Mouse (Mus musculus) limb, embryonic 12.5 days (tissue): ENCODE data around the gene Ppil6. TPM values are rescaled to one million over a fixed set of nuclear protein-coding genes. Genes with fewer than 3 reads are reported as not detected.

ENCODE experiments used
- ATAC-seq: fragments of 200-750 bp; cut with Nextera tagmentation; 2 replicates; pipeline ENCODE4 v1.8.0; 2017; ENCODE audit warnings: low read depth, moderate TSS enrichment; ENCODE audit not compliant: insufficient number of reproducible peaks, insufficient read depth, low FRiP score, low TSS enrichment
- H3K27ac ChIP-seq: fragments of 300-500 bp; sonication (generic); 2 replicates; pipeline ENCODE4 v1.5.1; 2016; ENCODE audit warnings: mild to moderate bottlenecking, moderate library complexity
- H3K27me3 ChIP-seq: fragments of 300-500 bp; sonication (generic); 2 replicates; pipeline ENCODE4 v1.6.1; 2016; ENCODE audit warnings: mild to moderate bottlenecking, moderate library complexity
- H3K36me3 ChIP-seq: fragments of 300-500 bp; sonication (generic); 2 replicates; pipeline ENCODE4 v1.6.1; 2016; ENCODE audit warnings: mild to moderate bottlenecking, moderate library complexity
- H3K4me1 ChIP-seq: fragments of 300-500 bp; sonication (generic); replicated peaks from 2 replicates; pipeline ENCODE4 v1.6.1; 2016
- H3K4me2 ChIP-seq: fragments of 300-500 bp; sonication (generic); 2 replicates; pipeline ENCODE4 v1.6.1; 2016; ENCODE audit warnings: mild to moderate bottlenecking, moderate library complexity
- H3K4me3 ChIP-seq: fragments of 300-500 bp; sonication (generic); replicated peaks from 2 replicates; pipeline ENCODE4 v1.5.1; 2016; ENCODE audit warnings: mild to moderate bottlenecking
- H3K9ac ChIP-seq: fragments of 300-500 bp; sonication (generic); replicated peaks from 2 replicates; pipeline ENCODE4 v1.6.1; 2016; ENCODE audit warnings: mild to moderate bottlenecking, moderate library complexity
- H3K9me3 ChIP-seq: fragments of 300-500 bp; sonication (generic); 2 replicates; pipeline ENCODE4 v1.6.1; 2016; ENCODE audit warnings: mild to moderate bottlenecking, moderate library complexity
- WGBS: fragments of 180-500 bp; shearing (Covaris S2); methylation state at CpG from one replicate; pipeline ENCODE4 v1.1.7; 2016; 5-methylcytosine and 5-hydroxymethylcytosine counted together
- polyA plus RNA-seq: library from polyadenylated mRNA; unstranded; fragments of >200 nt; fragmentation: Nextera tagmentation; extraction: Ambion mirVana; gene quantifications from 2 replicates; pipeline ENCODE4 v1.2.1, GENCODE M21; 2016

The Ppil6 gene
- polyA plus RNA-seq, 1 experiment from 2014 or later: 0.60 TPM

- H3K36me3 ChIP-seq: peaks cover 73% of the 10 kb centered on the region
- H3K4me1 ChIP-seq: no peaks in the 10 kb centered on the region
- no peaks in the 10 kb centered on the region for H3K9me3 ChIP-seq
- H3K27me3 ChIP-seq: no peaks in the 10 kb centered on the region
- H3K9ac ChIP-seq: no peak overlapping the region
- no peak overlapping the region for H3K27ac ChIP-seq
- WGBS: 96% methylated on average over 2 of the region's 2 CpGs
- no peak overlapping the region for H3K4me2 ChIP-seq
- ATAC-seq: no peak
- H3K4me3 ChIP-seq: no peak overlapping the region
Observed at GRCm38 (mm10) chr10:41535991-41536390, 45.8 kb downstream of the Ppil6 start.

- WGBS: 83% methylated on average over 1 of the region's 1 CpGs
- Histone ChIP-seq H3K9me3 (no peaks in the 10 kb centered on the region), H3K4me3 (no peak overlapping the region), H3K36me3 (peaks cover 66% of the 10 kb centered on the region), H3K27me3 (no peaks in the 10 kb centered on the region), H3K4me1 (no peaks in the 10 kb centered on the region), H3K4me2 (no peak overlapping the region), H3K27ac (no peak overlapping the region), H3K9ac (no peak overlapping the region)
- ATAC-seq: no peak
Observed at GRCm38 (mm10) chr10:41536714-41537113, 46.5 kb downstream of the Ppil6 start.

GRCm38 (mm10) chr10:41537226-41537982, 47.2 kb downstream of the Ppil6 start:
- no peaks in the 10 kb centered on the region for H3K27me3 ChIP-seq
- H3K9me3 ChIP-seq: no peaks in the 10 kb centered on the region
- 84% methylated on average over 4 of the region's 4 CpGs for WGBS
- H3K4me1 ChIP-seq: no peaks in the 10 kb centered on the region
- H3K36me3 ChIP-seq: peaks cover 61% of the 10 kb centered on the region
- ATAC-seq: no peak
- H3K9ac ChIP-seq: no peak overlapping the region
- no peak overlapping the region for H3K4me3 ChIP-seq
- H3K27ac ChIP-seq: no peak overlapping the region
- H3K4me2 ChIP-seq: no peak overlapping the region

GRCm38 (mm10) chr10:41537983-41538330, 47.7 kb downstream of the Ppil6 start:
- H3K9me3 ChIP-seq: no peaks in the 10 kb centered on the region
- no peak for ATAC-seq
- no peak overlapping the region for H3K4me3 ChIP-seq
- H3K9ac ChIP-seq: no peak overlapping the region
- H3K36me3 ChIP-seq: peaks cover 56% of the 10 kb centered on the region
- H3K27ac ChIP-seq: no peak overlapping the region
- no peaks in the 10 kb centered on the region for H3K4me1 ChIP-seq
- no peaks in the 10 kb centered on the region for H3K27me3 ChIP-seq
- WGBS: 90% methylated on average over 3 of the region's 3 CpGs
- H3K4me2 ChIP-seq: no peak overlapping the region

- no peak overlapping the region for H3K4me3 ChIP-seq
- no peak overlapping the region for H3K9ac ChIP-seq
- ATAC-seq: no peak
- peaks cover 45% of the 10 kb centered on the region for H3K36me3 ChIP-seq
- H3K4me1 ChIP-seq: no peaks in the 10 kb centered on the region
- H3K4me2 ChIP-seq: no peak overlapping the region
- H3K27ac ChIP-seq: no peak overlapping the region
- no peaks in the 10 kb centered on the region for H3K9me3 ChIP-seq
- WGBS: 98% methylated on average over 4 of the region's 4 CpGs
- no peaks in the 10 kb centered on the region for H3K27me3 ChIP-seq
Observed at GRCm38 (mm10) chr10:41538986-41539385, 48.7 kb downstream of the Ppil6 start.

- Histone ChIP-seq H3K9ac (no peak overlapping the region), H3K27me3 (no peaks in the 10 kb centered on the region), H3K4me3 (no peak overlapping the region), H3K4me2 (no peak overlapping the region), H3K9me3 (no peaks in the 10 kb centered on the region), H3K36me3 (peaks cover 21% of the 10 kb centered on the region), H3K27ac (no peak overlapping the region), H3K4me1 (peaks cover 11% of the 10 kb centered on the region)
- 95% methylated on average over 6 of the region's 6 CpGs for WGBS
- ATAC-seq: no peak
Observed at GRCm38 (mm10) chr10:41542057-41542456, 51.8 kb downstream of the Ppil6 start.

- 0 out of 2 replicates have a peak, but pooled peaks cover under 1% of the 10 kb centered on the region for H3K9me3 ChIP-seq
- H3K27me3 ChIP-seq: no peaks in the 10 kb centered on the region
- peaks cover 11% of the 10 kb centered on the region for H3K4me1 ChIP-seq
- no peak overlapping the region for H3K27ac ChIP-seq
- H3K4me2 ChIP-seq: no peak overlapping the region
- H3K4me3 ChIP-seq: no peak overlapping the region
- H3K9ac ChIP-seq: no peak overlapping the region
- WGBS: 86% methylated on average over 4 of the region's 4 CpGs
- H3K36me3 ChIP-seq: peaks cover 9% of the 10 kb centered on the region
- no peak for ATAC-seq
Observed at GRCm38 (mm10) chr10:41543439-41543838, 53.2 kb downstream of the Ppil6 start.

- ATAC-seq: no peak
- H3K4me3 ChIP-seq: no peak overlapping the region
- H3K4me2 ChIP-seq: no peak overlapping the region
- peaks cover 11% of the 10 kb centered on the region for H3K4me1 ChIP-seq
- no peaks in the 10 kb centered on the region for H3K27me3 ChIP-seq
- H3K9me3 ChIP-seq: peaks cover 4% of the 10 kb centered on the region; the same call in 1 of the 2 replicates
- WGBS: 67% methylated on average over 2 of the region's 2 CpGs
- no peak overlapping the region for H3K9ac ChIP-seq
- H3K36me3 ChIP-seq: peaks cover 7% of the 10 kb centered on the region
- no peak overlapping the region for H3K27ac ChIP-seq
Observed at GRCm38 (mm10) chr10:41543844-41544243, 53.6 kb downstream of the Ppil6 start.

- no peak overlapping the region for H3K4me3 ChIP-seq
- 6% methylated on average over 7 of the region's 7 CpGs for WGBS
- H3K36me3 ChIP-seq: no peaks in the 10 kb centered on the region
- no peak for ATAC-seq
- no peak overlapping the region for H3K4me2 ChIP-seq
- peaks cover 11% of the 10 kb centered on the region for H3K4me1 ChIP-seq
- no peak overlapping the region; the same call in 1 of the 2 replicates for H3K27ac ChIP-seq
- no peak overlapping the region for H3K9ac ChIP-seq
- H3K27me3 ChIP-seq: no peaks in the 10 kb centered on the region
- peaks cover 9% of the 10 kb centered on the region for H3K9me3 ChIP-seq
Observed at GRCm38 (mm10) chr10:41544481-41545190, 54.4 kb downstream of the Ppil6 start.

- H3K27ac ChIP-seq: no peak overlapping the region
- ATAC-seq: no peak
- H3K4me1 ChIP-seq: peaks cover 11% of the 10 kb centered on the region
- H3K9me3 ChIP-seq: peaks cover 9% of the 10 kb centered on the region
- no peaks in the 10 kb centered on the region for H3K27me3 ChIP-seq
- no peaks in the 10 kb centered on the region for H3K36me3 ChIP-seq
- 57% methylated on average over 7 of the region's 7 CpGs for WGBS
- H3K9ac ChIP-seq: no peak overlapping the region
- no peak overlapping the region for H3K4me3 ChIP-seq
- H3K4me2 ChIP-seq: no peak overlapping the region
Observed at GRCm38 (mm10) chr10:41545224-41545755, 55.1 kb downstream of the Ppil6 start.

GRCm38 (mm10) chr10:41546396-41547165, 56.3 kb downstream of the Ppil6 start:
- peaks cover 9% of the 10 kb centered on the region for H3K9me3 ChIP-seq
- no peak overlapping the region for H3K9ac ChIP-seq
- H3K4me1 ChIP-seq: peaks cover 18% of the 10 kb centered on the region
- no peaks in the 10 kb centered on the region for H3K27me3 ChIP-seq
- WGBS: 52% methylated on average over 13 of the region's 13 CpGs
- no peak overlapping the region for H3K4me2 ChIP-seq
- no peak overlapping the region for H3K4me3 ChIP-seq
- no peak for ATAC-seq
- H3K36me3 ChIP-seq: no peaks in the 10 kb centered on the region
- no peak overlapping the region for H3K27ac ChIP-seq
